Mouse (Mus musculus): ENCODE results near the gene D630039A03Rik. TPM values are rescaled to one million over a fixed set of nuclear protein-coding genes. Genes with fewer than 3 reads are reported as not detected.

Gene D630039A03Rik
- polyA plus RNA-seq, 1 experiment, result 19.8 TPM

GRCm38 (mm10) chr4:57904211-57904610 lies 11.9 kb downstream of the D630039A03Rik start:
- H3K4me1 ChIP-seq (ENCODE audit: control insufficient read depth, insufficient read depth, low read length), result no peaks in the 10 kb centered on the region
- TF ChIP-seq POLR2A (IDR thresholded peaks at IDR 0.05; ENCODE audit: low read depth, low read length) (no peak), CTCF (conservative IDR thresholded peaks at IDR 0.05; ENCODE audit: insufficient read depth, insufficient read length, low read depth, low read length) (peak; percentile 88)
- no peaks in the 10 kb centered on the region for H3K36me3 ChIP-seq (ENCODE audit: control insufficient read depth, insufficient read depth, low read length)
- no peak overlapping the region for H3K4me3 ChIP-seq (ENCODE audit: insufficient read depth, low read depth, low read length)
- WGBS, result 6% methylated on average over 5 of the region's 5 CpGs
- no peaks in the 10 kb centered on the region for H3K27me3 ChIP-seq (replicated peaks; ENCODE audit: control insufficient read depth, insufficient read depth, low read length)
- peak; percentile 71 for DNase-seq
- H3K27ac ChIP-seq (ENCODE audit: insufficient read depth, low read depth, low read length), result no peak overlapping the region

GRCm38 (mm10) chr4:57902619-57903018 lies 13.5 kb downstream of the D630039A03Rik start:
- WGBS, result 78% methylated on average over 5 of the region's 5 CpGs
- Histone ChIP-seq H3K36me3 (ENCODE audit: control insufficient read depth, insufficient read depth, low read length) (no peaks in the 10 kb centered on the region), H3K4me1 (ENCODE audit: control insufficient read depth, insufficient read depth, low read length) (no peaks in the 10 kb centered on the region), H3K27ac (ENCODE audit: insufficient read depth, low read depth, low read length) (no peak overlapping the region), H3K27me3 (replicated peaks; ENCODE audit: control insufficient read depth, insufficient read depth, low read length) (no peaks in the 10 kb centered on the region), H3K4me3 (ENCODE audit: insufficient read depth, low read depth, low read length) (no peak overlapping the region)
- TF ChIP-seq CTCF (conservative IDR thresholded peaks at IDR 0.05; ENCODE audit: insufficient read depth, insufficient read length, low read depth, low read length), result no peak
- TF ChIP-seq POLR2A (IDR thresholded peaks at IDR 0.05; ENCODE audit: low read depth, low read length), result no peak
- DNase-seq, result no peak

GRCm38 (mm10) chr4:57901210-57901609 lies 14.9 kb downstream of the D630039A03Rik start:
- H3K27ac ChIP-seq (ENCODE audit: insufficient read depth, low read depth, low read length), result no peak overlapping the region
- WGBS, result 1% methylated on average over 4 of the region's 4 CpGs
- H3K27me3 ChIP-seq (replicated peaks; ENCODE audit: control insufficient read depth, insufficient read depth, low read length), result no peaks in the 10 kb centered on the region
- H3K4me1 ChIP-seq (ENCODE audit: control insufficient read depth, insufficient read depth, low read length), result no peaks in the 10 kb centered on the region
- no peak overlapping the region for H3K4me3 ChIP-seq (ENCODE audit: insufficient read depth, low read depth, low read length)
- peak; percentile 43 for DNase-seq
- no peak for TF ChIP-seq POLR2A (IDR thresholded peaks at IDR 0.05; ENCODE audit: low read depth, low read length)
- peak; percentile 93 for TF ChIP-seq CTCF (conservative IDR thresholded peaks at IDR 0.05; ENCODE audit: insufficient read depth, insufficient read length, low read depth, low read length)
- H3K36me3 ChIP-seq (ENCODE audit: control insufficient read depth, insufficient read depth, low read length), result no peaks in the 10 kb centered on the region

GRCm38 (mm10) chr4:57896631-57897030 lies 19.5 kb downstream of the D630039A03Rik start:
- no peak for DNase-seq
- 65% methylated on average over 3 of the region's 3 CpGs for WGBS
- H3K4me1 ChIP-seq (ENCODE audit: control insufficient read depth, insufficient read depth, low read length), result no peaks in the 10 kb centered on the region
- H3K36me3 ChIP-seq (ENCODE audit: control insufficient read depth, insufficient read depth, low read length), result no peaks in the 10 kb centered on the region
- H3K4me3 ChIP-seq (ENCODE audit: insufficient read depth, low read depth, low read length), result no peak overlapping the region
- TF ChIP-seq CTCF (conservative IDR thresholded peaks at IDR 0.05; ENCODE audit: insufficient read depth, insufficient read length, low read depth, low read length), result no peak
- no peak for TF ChIP-seq POLR2A (IDR thresholded peaks at IDR 0.05; ENCODE audit: low read depth, low read length)
- H3K27me3 ChIP-seq (replicated peaks; ENCODE audit: control insufficient read depth, insufficient read depth, low read length), result no peaks in the 10 kb centered on the region
- no peak overlapping the region for H3K27ac ChIP-seq (ENCODE audit: insufficient read depth, low read depth, low read length)

- no peaks in the 10 kb centered on the region for H3K4me1 ChIP-seq (ENCODE audit: control insufficient read depth, insufficient read depth, low read length)
- 47% methylated on average over 6 of the region's 6 CpGs for WGBS
- no peak for DNase-seq
- no peak overlapping the region for H3K27ac ChIP-seq (ENCODE audit: insufficient read depth, low read depth, low read length)
- TF ChIP-seq CTCF (conservative IDR thresholded peaks at IDR 0.05; ENCODE audit: insufficient read depth, insufficient read length, low read depth, low read length), result no peak
- no peak for TF ChIP-seq POLR2A (IDR thresholded peaks at IDR 0.05; ENCODE audit: low read depth, low read length)
- H3K27me3 ChIP-seq (replicated peaks; ENCODE audit: control insufficient read depth, insufficient read depth, low read length), result no peaks in the 10 kb centered on the region
- no peaks in the 10 kb centered on the region for H3K36me3 ChIP-seq (ENCODE audit: control insufficient read depth, insufficient read depth, low read length)
- no peak overlapping the region for H3K4me3 ChIP-seq (ENCODE audit: insufficient read depth, low read depth, low read length)
Observed at GRCm38 (mm10) chr4:57895902-57896301, 20.2 kb downstream of the D630039A03Rik start.

GRCm38 (mm10) chr4:57895140-57895539 lies 21.0 kb downstream of the D630039A03Rik start:
- WGBS, result 65% methylated on average over 5 of the region's 5 CpGs

GRCm38 (mm10) chr4:57892001-57892586 lies 24.0 kb downstream of the D630039A03Rik start:
- H3K4me1 ChIP-seq (ENCODE audit: control insufficient read depth, insufficient read depth, low read length), result peaks cover 16% of the 10 kb centered on the region; the same call in 1 of the 2 replicates
- no peak overlapping the region for H3K4me3 ChIP-seq (ENCODE audit: insufficient read depth, low read depth, low read length)
- WGBS, result 89% methylated on average over 10 of the region's 10 CpGs
- TF ChIP-seq CTCF (conservative IDR thresholded peaks at IDR 0.05; ENCODE audit: insufficient read depth, insufficient read length, low read depth, low read length) (no peak), POLR2A (IDR thresholded peaks at IDR 0.05; ENCODE audit: low read depth, low read length) (no peak)
- H3K36me3 ChIP-seq (ENCODE audit: control insufficient read depth, insufficient read depth, low read length), result no peaks in the 10 kb centered on the region
- H3K27ac ChIP-seq (ENCODE audit: insufficient read depth, low read depth, low read length), result no peak overlapping the region
- DNase-seq, result no peak
- H3K27me3 ChIP-seq (replicated peaks; ENCODE audit: control insufficient read depth, insufficient read depth, low read length), result no peaks in the 10 kb centered on the region

More at GRCm38 (mm10) chr4:57895140-57895539, 21.0 kb downstream of the D630039A03Rik start:
- Histone ChIP-seq H3K4me1 (ENCODE audit: control insufficient read depth, insufficient read depth, low read length) (0 out of 2 replicates have a peak, but pooled peaks cover 3% of the 10 kb centered on the region), H3K36me3 (ENCODE audit: control insufficient read depth, insufficient read depth, low read length) (no peaks in the 10 kb centered on the region), H3K27me3 (replicated peaks; ENCODE audit: control insufficient read depth, insufficient read depth, low read length) (no peaks in the 10 kb centered on the region), H3K27ac (ENCODE audit: insufficient read depth, low read depth, low read length) (no peak overlapping the region), H3K4me3 (ENCODE audit: insufficient read depth, low read depth, low read length) (no peak overlapping the region)
- no peak for TF ChIP-seq CTCF (conservative IDR thresholded peaks at IDR 0.05; ENCODE audit: insufficient read depth, insufficient read length, low read depth, low read length)
- no peak for TF ChIP-seq POLR2A (IDR thresholded peaks at IDR 0.05; ENCODE audit: low read depth, low read length)
- no peak for DNase-seq
